Mouse (Mus musculus) testis, adult 2 months (tissue): ENCODE measurements at regions not wholly inside any gene's neighbourhood (a gene's known extent, or its start where the extent isn't known, plus 50 kb on each side); places are given as distances from the start of the nearest gene placed in this dataset.

ENCODE experiments used
- H3K27ac ChIP-seq: fragments of 200-500 bp; 2 replicates; pipeline ENCODE4 v1.5.1; 2012; ENCODE audit warnings: low read depth, low read length; ENCODE audit not compliant: control insufficient read depth, insufficient read depth
- H3K27me3 ChIP-seq: fragments of 200-500 bp; 2 replicates; pipeline ENCODE4 v1.6.1; 2012; ENCODE audit warnings: mild to moderate bottlenecking, low read length, moderate library complexity; ENCODE audit not compliant: control insufficient read depth, insufficient read depth
- H3K36me3 ChIP-seq: fragments of 200-500 bp; 2 replicates; pipeline ENCODE4 v1.6.1; 2012; ENCODE audit warnings: mild to moderate bottlenecking, low read length; ENCODE audit not compliant: control insufficient read depth, insufficient read depth
- H3K4me1 ChIP-seq: fragments of 200-500 bp; 2 replicates; pipeline ENCODE4 v1.6.1; 2012; ENCODE audit warnings: low read length; ENCODE audit not compliant: control insufficient read depth, insufficient read depth
- H3K4me3 ChIP-seq: fragments of 200-500 bp; 2 replicates; pipeline ENCODE4 v1.5.1; 2012; ENCODE audit warnings: low read depth, mild to moderate bottlenecking, low read length, moderate library complexity, mixed read lengths; ENCODE audit not compliant: control insufficient read depth
- CTCF ChIP-seq: fragments of 200-500 bp; IDR thresholded peaks from 2 replicates; pipeline ENCODE4 v1.5.1; 2012; ENCODE audit warnings: low read depth, mild to moderate bottlenecking, inconsistent platforms, low read length, moderate library complexity; ENCODE audit not compliant: control insufficient read depth, insufficient read depth, insufficient replicate concordance
- POLR2A ChIP-seq: fragments of 200-500 bp; IDR thresholded peaks from 2 replicates; pipeline ENCODE4 v1.6.1; 2012; ENCODE audit warnings: low read depth, mild to moderate bottlenecking, inconsistent platforms, low read length, moderate library complexity; ENCODE audit not compliant: control insufficient read depth

DNA sequence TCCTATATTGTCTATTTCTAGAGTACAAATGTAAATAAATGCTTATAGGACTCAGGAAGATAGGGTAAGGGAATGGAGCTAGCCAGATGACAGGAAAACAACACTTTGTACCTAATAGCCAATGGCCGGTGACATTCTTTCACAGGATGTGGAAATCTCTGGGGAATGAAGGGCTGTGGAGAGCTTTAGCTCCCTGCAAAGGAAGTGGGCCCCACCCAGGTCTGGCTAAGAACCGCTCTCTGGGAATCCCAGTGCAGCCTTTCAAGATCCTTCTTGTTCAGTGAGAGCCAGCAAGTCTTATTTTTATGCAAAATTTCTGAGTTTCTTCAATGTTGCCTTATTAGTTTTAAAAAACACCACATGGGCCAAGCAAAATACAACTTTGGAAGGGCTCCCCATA is 54.7 kb upstream of the Pappa2 start:
- no peak for TF ChIP-seq CTCF
- no peak for TF ChIP-seq POLR2A
- no peak overlapping the region for H3K4me3 ChIP-seq
- H3K27me3 ChIP-seq = no peaks in the 10 kb centered on the region
- H3K27ac ChIP-seq = no peak overlapping the region
- no peaks in the 10 kb centered on the region for H3K36me3 ChIP-seq
- H3K4me1 ChIP-seq = no peaks in the 10 kb centered on the region

DNA sequence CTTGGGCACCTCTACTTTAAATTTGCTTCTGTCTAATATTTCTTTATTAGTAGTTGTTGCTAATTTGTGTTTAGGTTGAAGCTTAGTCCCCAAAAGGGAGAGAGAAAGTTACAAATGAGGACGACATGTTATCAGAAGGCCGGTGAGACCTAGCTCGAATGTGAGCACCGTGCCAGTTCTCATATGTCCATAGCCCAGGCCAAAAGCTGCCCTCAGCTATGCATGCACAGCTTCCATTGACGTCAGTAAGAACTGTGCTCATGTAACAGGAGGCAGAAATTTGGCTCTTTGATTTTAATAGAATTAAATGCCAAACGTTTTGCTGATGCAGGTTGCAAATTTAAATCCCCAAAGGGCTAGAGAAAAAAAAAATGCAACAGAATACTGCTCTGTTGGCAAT is 56.1 kb upstream of the Pappa2 start:
- Histone ChIP-seq H3K4me1 (no peaks in the 10 kb centered on the region), H3K27ac (no peak overlapping the region), H3K36me3 (no peaks in the 10 kb centered on the region), H3K4me3 (no peak overlapping the region), H3K27me3 (no peaks in the 10 kb centered on the region)
- no peak for TF ChIP-seq POLR2A
- TF ChIP-seq CTCF = no peak

DNA sequence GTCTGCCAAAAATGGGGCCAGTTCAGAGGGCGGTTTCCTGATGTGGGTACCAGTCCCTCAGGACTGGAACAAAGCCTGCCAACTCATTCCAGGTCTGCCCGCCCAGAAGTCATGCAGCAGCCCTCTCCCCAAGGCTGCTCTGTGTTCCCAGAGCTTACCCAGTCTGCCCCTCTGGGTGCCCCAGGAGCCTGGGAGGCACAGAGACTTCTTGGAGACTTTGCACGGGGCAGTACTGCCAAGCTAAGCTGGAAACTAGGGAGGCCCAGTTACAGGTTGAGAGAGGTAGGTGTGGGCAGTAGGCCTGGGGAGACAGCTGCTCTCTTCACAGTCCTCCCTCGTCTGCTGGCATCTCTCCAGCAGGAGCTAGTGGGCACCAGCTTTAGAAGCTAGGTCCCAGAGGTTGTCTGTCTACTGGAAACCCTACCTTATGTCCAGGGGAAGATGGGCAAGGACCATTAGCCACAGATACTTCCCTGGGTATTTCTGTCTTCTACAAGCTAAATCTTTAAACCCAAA is 65.6 kb upstream of the Pappa2 start:
- Histone ChIP-seq H3K27ac (no peak overlapping the region), H3K36me3 (no peaks in the 10 kb centered on the region), H3K4me1 (no peaks in the 10 kb centered on the region), H3K27me3 (no peaks in the 10 kb centered on the region), H3K4me3 (no peak overlapping the region)
- TF ChIP-seq CTCF = no peak
- TF ChIP-seq POLR2A = no peak

DNA sequence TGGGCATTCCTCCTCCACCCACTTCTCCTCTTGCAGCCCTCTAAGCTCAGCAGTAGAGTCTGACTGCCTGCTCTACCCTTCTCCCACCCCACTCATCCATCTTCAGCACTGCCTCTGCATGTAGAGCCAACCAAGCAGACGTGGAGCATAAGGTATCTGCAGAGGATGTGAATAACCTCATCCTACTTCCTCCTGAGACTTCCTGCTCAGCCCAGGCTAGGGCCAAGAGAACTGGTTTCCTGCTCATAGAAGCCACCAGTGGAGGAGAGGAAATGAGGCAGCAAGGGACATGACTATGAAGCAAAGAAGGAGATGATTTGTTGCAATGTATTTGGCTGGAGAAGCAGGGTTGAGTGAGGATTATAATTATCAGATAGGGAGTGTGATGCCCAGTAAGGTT is 84.7 kb upstream of the Pappa2 start:
- no peaks in the 10 kb centered on the region for H3K4me1 ChIP-seq
- no peaks in the 10 kb centered on the region for H3K36me3 ChIP-seq
- no peak overlapping the region for H3K4me3 ChIP-seq
- H3K27me3 ChIP-seq = no peaks in the 10 kb centered on the region
- no peak overlapping the region for H3K27ac ChIP-seq
- TF ChIP-seq CTCF (no peak), POLR2A (no peak)

DNA sequence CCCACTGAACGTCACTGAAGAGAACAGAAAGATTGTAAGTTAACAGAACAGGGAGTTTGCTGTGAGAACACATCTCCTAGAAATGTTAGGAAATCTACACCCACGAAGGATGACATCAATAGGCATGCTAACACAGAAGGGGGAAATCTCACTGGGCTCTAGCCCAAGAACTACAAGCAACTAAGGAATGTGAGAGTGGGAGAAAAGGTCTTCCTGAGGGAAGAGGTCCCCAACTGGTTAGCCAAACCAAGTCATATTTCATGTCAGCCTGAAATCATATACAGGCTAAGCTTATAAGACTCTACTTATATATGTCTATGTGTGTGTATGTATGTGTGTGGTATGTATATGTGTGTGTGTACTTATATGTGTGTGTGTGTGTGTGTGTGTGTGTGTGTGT is 118.9 kb upstream of the Pappa2 start:
- Histone ChIP-seq H3K4me1 (no peaks in the 10 kb centered on the region), H3K4me3 (no peak overlapping the region), H3K36me3 (no peaks in the 10 kb centered on the region), H3K27ac (no peak overlapping the region), H3K27me3 (no peaks in the 10 kb centered on the region)
- TF ChIP-seq CTCF (no peak), POLR2A (no peak)

DNA sequence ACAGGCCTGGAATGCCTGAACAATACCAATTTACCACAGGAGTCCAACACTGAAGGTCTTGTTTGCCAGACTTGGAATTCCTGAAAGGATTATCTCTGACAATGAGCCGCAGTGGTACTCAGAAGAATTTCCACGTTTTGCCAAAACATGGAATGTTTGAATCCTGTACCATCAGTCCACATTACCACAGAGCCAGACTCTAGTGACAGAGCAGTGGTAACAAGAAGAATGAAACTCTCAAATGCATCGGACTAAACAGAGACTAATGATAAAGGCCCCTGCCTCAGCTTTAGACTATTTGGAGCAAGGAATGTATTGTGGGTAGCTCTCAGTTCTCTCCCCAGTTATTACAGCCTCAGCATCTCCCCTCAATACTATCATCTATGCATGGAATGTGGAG is 109.9 kb upstream of the Cop1 start:
- no peaks in the 10 kb centered on the region for H3K36me3 ChIP-seq
- H3K4me3 ChIP-seq = no peak overlapping the region
- no peak overlapping the region for H3K27ac ChIP-seq
- no peaks in the 10 kb centered on the region for H3K27me3 ChIP-seq
- H3K4me1 ChIP-seq = no peaks in the 10 kb centered on the region
- TF ChIP-seq CTCF (no peak), POLR2A (no peak)

DNA sequence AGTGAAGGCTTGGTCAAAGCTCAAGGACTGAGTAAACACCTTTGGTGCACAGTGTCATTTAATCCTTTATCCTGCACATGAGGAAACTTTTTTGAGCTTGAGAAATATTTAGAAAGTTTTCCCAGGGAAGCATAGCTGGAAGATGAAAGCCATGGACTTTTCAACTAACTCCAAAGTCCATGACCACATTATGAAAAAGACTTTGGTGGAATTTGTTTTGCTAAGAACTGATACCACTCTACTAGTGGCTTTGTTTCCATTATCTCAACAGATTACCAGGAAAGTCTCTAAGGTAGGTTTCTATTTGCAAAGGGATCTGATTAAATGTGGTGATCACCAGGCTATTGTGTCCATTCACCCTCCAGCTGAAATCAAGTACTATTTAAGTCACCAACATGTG is 107.2 kb upstream of the Cop1 start:
- Histone ChIP-seq H3K27ac (no peak overlapping the region), H3K27me3 (no peaks in the 10 kb centered on the region), H3K4me1 (no peaks in the 10 kb centered on the region), H3K36me3 (no peaks in the 10 kb centered on the region), H3K4me3 (no peak overlapping the region)
- TF ChIP-seq POLR2A = no peak
- TF ChIP-seq CTCF = no peak

DNA sequence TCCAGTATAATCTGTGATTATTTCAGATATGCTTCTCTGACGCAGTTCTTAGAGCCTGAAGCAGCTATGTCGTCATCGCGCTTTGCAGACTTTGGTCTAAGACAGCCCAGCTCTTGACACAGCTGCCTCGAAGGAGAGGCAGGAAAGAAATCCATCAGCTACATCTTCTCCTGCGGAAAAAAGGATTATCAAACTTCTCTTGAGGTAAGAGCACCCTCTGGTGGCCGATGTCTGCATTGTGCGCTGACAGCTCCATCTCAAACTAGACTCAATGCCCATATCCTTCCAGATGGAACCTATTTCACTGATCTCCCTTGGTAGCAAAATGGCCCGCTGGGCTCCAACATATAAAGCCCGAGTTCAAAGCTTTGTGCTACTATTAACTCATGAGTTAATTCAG is 96.8 kb upstream of the Cop1 start:
- Histone ChIP-seq H3K27ac (no peak overlapping the region), H3K4me3 (peak overlapping the region; percentile 56), H3K36me3 (no peaks in the 10 kb centered on the region), H3K4me1 (0 out of 2 replicates have a peak, but pooled peaks cover 2% of the 10 kb centered on the region), H3K27me3 (no peaks in the 10 kb centered on the region)
- TF ChIP-seq POLR2A (no peak), CTCF (peak; percentile 62; the same call in 1 of the 2 replicates)
